Mouse (Mus musculus) thymus, adult 2 months (tissue): ENCODE data around the gene Xpnpep1.

Experiments used
- CTCF ChIP-seq: fragments of 200-500 bp; IDR thresholded peaks from 2 replicates; pipeline ENCODE4 v1.5.1; 2012; ENCODE audit warnings: mild to moderate bottlenecking, control low read depth, low read length, moderate library complexity, borderline replicate concordance; ENCODE audit not compliant: control insufficient read depth, poor library complexity, insufficient read depth; ENCODE audit errors: extremely low read depth
- POLR2A ChIP-seq: fragments of 200-500 bp; IDR thresholded peaks from 2 replicates; pipeline ENCODE4 v1.6.1; 2012; ENCODE audit warnings: mild to moderate bottlenecking, low read length, control low read depth, moderate library complexity; ENCODE audit not compliant: control insufficient read depth, poor library complexity, insufficient read depth; ENCODE audit errors: extremely low read depth

- TF ChIP-seq CTCF (no peak), POLR2A (no peak)
Observed at GRCm38 (mm10) chr19:53002166-53003095, 37.6 kb downstream of the Xpnpep1 start.
